Mouse (Mus musculus): ENCODE results near the gene Numbl.

- TF ChIP-seq CTCF (IDR thresholded peaks at IDR 0.05; ENCODE audit: low read depth) (no peak), EP300 (IDR thresholded peaks at IDR 0.05; ENCODE audit: low read depth) (peak; percentile 21; the same call in 1 of the 2 replicates)
Measured at GRCm38 (mm10) chr7:27258205-27258899, at the start of gene Numbl.
